Mouse (Mus musculus): ENCODE data around the gene Dnaja4.

GRCm38 (mm10) chr9:54764091-54764490, 65.4 kb downstream of the Dnaja4 start:
- TF ChIP-seq POLR2A (IDR thresholded peaks at IDR 0.05; ENCODE audit: insufficient read depth, low read depth, low read length) (no peak), CTCF (IDR thresholded peaks at IDR 0.05; ENCODE audit: insufficient read depth, low read depth, low read length) (no peak)
